27 mouse cellular contexts compared by ENCODE assay signal in the genomic region with DNA sequence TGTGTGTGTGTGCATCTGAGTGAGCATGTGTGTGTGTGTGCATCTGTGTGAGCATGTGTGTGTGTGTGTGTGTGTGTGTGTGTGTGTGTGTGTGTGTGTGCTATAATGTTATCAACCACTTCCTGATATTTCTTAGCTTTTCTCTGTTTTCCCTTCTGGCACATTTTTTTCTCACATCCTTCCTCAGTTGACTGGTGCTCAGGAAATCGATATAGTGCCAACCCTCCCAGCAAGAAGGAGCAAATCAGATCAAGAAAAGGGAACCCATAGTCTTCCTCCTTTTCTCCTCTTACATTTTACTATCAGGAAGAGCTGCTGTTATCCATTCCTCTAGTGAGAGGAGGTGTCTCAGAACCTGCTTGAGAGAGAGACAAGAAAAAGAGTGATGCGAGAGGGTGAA.
DNase-seq lines count a peak whose midpoint lies in the region; ATAC-seq and TF ChIP-seq lines count a peak whose summit lies in the region.
"Had no signal": no experiment of that assay in that cellular context is flagged by ENCODE, and none has a peak within 500 bp of the region (broad histone marks: within the 10 kb centered on the region; RNA-seq: fewer than 3 reads in every experiment).

No protein-coding gene starts in this region.

- H3K4me1 ChIP-seq in midbrain, embryonic 11.5 days (ENCODE audit: control insufficient read depth, insufficient read depth, low read length), result no peaks in the 10 kb centered on the region
- no peaks in the 10 kb centered on the region for H3K4me1 ChIP-seq in midbrain, postnatal 0 days (ENCODE audit: insufficient read depth, low read length)
- H3K4me1 ChIP-seq in G1E (ENCODE audit: insufficient read depth, low read depth, low read length), result peaks cover 32% of the 10 kb centered on the region
- H3K4me1 ChIP-seq in bone marrow macrophage, adult 2 months (ENCODE audit: control insufficient read depth, insufficient read depth, low read length), result peaks cover 22% of the 10 kb centered on the region
- no peaks in the 10 kb centered on the region for H3K4me1 ChIP-seq in thymus, adult 2 months (replicated peaks; ENCODE audit: control insufficient read depth, insufficient read depth, low read length)
- no peaks in the 10 kb centered on the region for H3K4me1 ChIP-seq in kidney, embryonic 14.5 days (ENCODE audit: control insufficient read depth, insufficient read depth, low read length)
- no peaks in the 10 kb centered on the region for H3K4me1 ChIP-seq in hindbrain, embryonic 14.5 days (replicated peaks; ENCODE audit: control insufficient read depth, insufficient read depth, low read length)
- H3K4me1 ChIP-seq: embryonic facial prominence, embryonic 10.5 days; embryonic facial prominence, embryonic 12.5 days; forebrain, embryonic 12.5 days had no signal

- no peak overlapping the region for H3K9ac ChIP-seq in midbrain, embryonic 11.5 days (ENCODE audit: low read length)
- H3K9ac ChIP-seq in midbrain, postnatal 0 days (replicated peaks; ENCODE audit: low read length, poor library complexity, severe bottlenecking), result no peak overlapping the region
- no peak overlapping the region for H3K9ac ChIP-seq in kidney, embryonic 14.5 days (ENCODE audit: low read depth, low read length)
- no peak overlapping the region for H3K9ac ChIP-seq in hindbrain, embryonic 14.5 days
- H3K9ac ChIP-seq: embryonic facial prominence, embryonic 12.5 days; forebrain, embryonic 12.5 days had no signal

- H3K27ac ChIP-seq in midbrain, embryonic 11.5 days (ENCODE audit: low read depth, low read length), result no peak overlapping the region
- no peak overlapping the region for H3K27ac ChIP-seq in midbrain, postnatal 0 days (ENCODE audit: low read depth, low read length)
- H3K27ac ChIP-seq in bone marrow macrophage, adult 2 months (ENCODE audit: insufficient read depth, low read depth, low read length), result peak overlapping the region; percentile 39
- no peak overlapping the region for H3K27ac ChIP-seq in thymus, adult 2 months (ENCODE audit: control insufficient read depth, insufficient read depth, low read length)
- no peak overlapping the region for H3K27ac ChIP-seq in kidney, embryonic 14.5 days (ENCODE audit: low read depth, low read length)
- H3K27ac ChIP-seq in hindbrain, embryonic 14.5 days, result no peak overlapping the region
- H3K27ac ChIP-seq: embryonic facial prominence, embryonic 10.5 days; embryonic facial prominence, embryonic 12.5 days; forebrain, embryonic 12.5 days had no signal

- TF ChIP-seq POLR2A in bone marrow macrophage, adult 2 months (IDR thresholded peaks at IDR 0.05; ENCODE audit: borderline replicate concordance, low read depth, low read length), result no peak
- TF ChIP-seq POLR2A in thymus, adult 2 months (IDR thresholded peaks at IDR 0.05; ENCODE audit: control insufficient read depth, extremely low read depth, insufficient read depth, low read length, poor library complexity), result no peak

- no peaks in the 10 kb centered on the region for H3K9me3 ChIP-seq in midbrain, embryonic 11.5 days (ENCODE audit: control insufficient read depth, low read length)
- H3K9me3 ChIP-seq in midbrain, postnatal 0 days (ENCODE audit: low read length), result no peaks in the 10 kb centered on the region
- no peaks in the 10 kb centered on the region for H3K9me3 ChIP-seq in G1E (replicated peaks)
- no peaks in the 10 kb centered on the region for H3K9me3 ChIP-seq in kidney, embryonic 14.5 days (ENCODE audit: control insufficient read depth, low read length)
- no peaks in the 10 kb centered on the region for H3K9me3 ChIP-seq in hindbrain, embryonic 14.5 days (ENCODE audit: control insufficient read depth, low read length)
- H3K9me3 ChIP-seq: embryonic facial prominence, embryonic 10.5 days; embryonic facial prominence, embryonic 12.5 days; forebrain, embryonic 12.5 days had no signal

- DNase-seq in midbrain, embryonic 11.5 days (ENCODE audit: low spot score, missing footprints), result peak; percentile 19
- DNase-seq in midbrain, postnatal 0 days (ENCODE audit: low spot score), result no peak
- DNase-seq in G1E (ENCODE audit: low spot score), result no peak
- no peak for DNase-seq in thymus, adult 2 months
- DNase-seq in hindbrain, embryonic 14.5 days (ENCODE audit: low spot score), result no peak
- DNase-seq: adrenal gland, adult 8-10 months; adrenal gland, postnatal 14 days; adrenal gland, postnatal 36 days; B cell, adult 2 months; cerebellum, adult 11 months; cerebellum, adult 18-20 months; cerebellum, adult 8-10 months; cerebellum, adult 9-11 months; cerebellum, postnatal 14 days; cerebellum, postnatal 36 days had no signal

- no peaks in the 10 kb centered on the region for H3K36me3 ChIP-seq in midbrain, embryonic 11.5 days (ENCODE audit: control insufficient read depth, insufficient read depth, low read length)
- H3K36me3 ChIP-seq in midbrain, postnatal 0 days (ENCODE audit: insufficient read depth, low read length), result no peaks in the 10 kb centered on the region
- no peaks in the 10 kb centered on the region for H3K36me3 ChIP-seq in G1E (replicated peaks)
- H3K36me3 ChIP-seq in thymus, adult 2 months (ENCODE audit: control insufficient read depth, insufficient read depth, low read length), result no peaks in the 10 kb centered on the region
- no peaks in the 10 kb centered on the region for H3K36me3 ChIP-seq in kidney, embryonic 14.5 days (ENCODE audit: control insufficient read depth, insufficient read depth, low read length)
- no peaks in the 10 kb centered on the region for H3K36me3 ChIP-seq in hindbrain, embryonic 14.5 days (replicated peaks; ENCODE audit: control insufficient read depth, insufficient read depth)
- H3K36me3 ChIP-seq: embryonic facial prominence, embryonic 10.5 days; embryonic facial prominence, embryonic 12.5 days; forebrain, embryonic 12.5 days had no signal

- no peak for ATAC-seq in midbrain, embryonic 11.5 days (ENCODE audit: low FRiP score)
- ATAC-seq in midbrain, postnatal 0 days (ENCODE audit: low FRiP score), result no peak
- no peak for ATAC-seq in G1E (ENCODE audit: extremely low read depth, insufficient number of reproducible peaks, low FRiP score, poor library complexity, severe bottlenecking)
- peak; percentile 55 for ATAC-seq in granulocyte monocyte progenitor cell, adult 5-6 weeks (replicated peaks; ENCODE audit: poor library complexity, severe bottlenecking)
- no peak for ATAC-seq in kidney, embryonic 14.5 days (ENCODE audit: low FRiP score, low TSS enrichment)
- no peak for ATAC-seq in hindbrain, embryonic 14.5 days (ENCODE audit: low FRiP score)
- ATAC-seq: activated CD4-positive, CD25-positive, alpha-beta regulatory T cell, adult 4 months; CD4-positive, CD25-positive, alpha-beta regulatory T cell, adult 4 months; forebrain, embryonic 14.5 days; forebrain, embryonic 16.5 days; Patski had no signal

- no peaks in the 10 kb centered on the region for H3K27me3 ChIP-seq in midbrain, embryonic 11.5 days (ENCODE audit: control insufficient read depth, insufficient read depth, low read length)
- H3K27me3 ChIP-seq in midbrain, postnatal 0 days (ENCODE audit: insufficient read depth, low read length), result no peaks in the 10 kb centered on the region
- no peaks in the 10 kb centered on the region for H3K27me3 ChIP-seq in G1E (ENCODE audit: insufficient read depth, low read length)
- H3K27me3 ChIP-seq in thymus, adult 2 months (ENCODE audit: control insufficient read depth, insufficient read depth, low read length), result no peaks in the 10 kb centered on the region
- no peaks in the 10 kb centered on the region for H3K27me3 ChIP-seq in kidney, embryonic 14.5 days (ENCODE audit: control insufficient read depth, insufficient read depth, low read length)
- H3K27me3 ChIP-seq in hindbrain, embryonic 14.5 days (ENCODE audit: control insufficient read depth, insufficient read depth, low read length), result no peaks in the 10 kb centered on the region
- H3K27me3 ChIP-seq: CH12.LX; embryonic facial prominence, embryonic 12.5 days; forebrain, embryonic 12.5 days; Patski had no signal

- TF ChIP-seq CTCF in midbrain, postnatal 0 days (IDR thresholded peaks at IDR 0.05), result no peak
- TF ChIP-seq CTCF in G1E (IDR thresholded peaks at IDR 0.05; ENCODE audit: low read depth, low read length), result no peak
- no peak for TF ChIP-seq CTCF in bone marrow macrophage, adult 2 months (IDR thresholded peaks at IDR 0.05; ENCODE audit: low read depth, low read length)
- no peak for TF ChIP-seq CTCF in thymus, adult 2 months (IDR thresholded peaks at IDR 0.05; ENCODE audit: borderline replicate concordance, control insufficient read depth, extremely low read depth, insufficient read depth, low read length, poor library complexity)

- no peak overlapping the region for H3K4me3 ChIP-seq in midbrain, embryonic 11.5 days (ENCODE audit: low read depth, low read length)
- no peak overlapping the region for H3K4me3 ChIP-seq in midbrain, postnatal 0 days (ENCODE audit: low read depth, low read length)
- peak overlapping the region; percentile 9; the same call in 1 of the 2 replicates for H3K4me3 ChIP-seq in G1E (ENCODE audit: low read depth, low read length)
- no peak overlapping the region for H3K4me3 ChIP-seq in bone marrow macrophage, adult 2 months (ENCODE audit: insufficient read depth, low read length)
- H3K4me3 ChIP-seq in thymus, adult 2 months (ENCODE audit: control insufficient read depth, insufficient read depth, low read length), result no peak overlapping the region
- H3K4me3 ChIP-seq in kidney, embryonic 14.5 days (ENCODE audit: low read length), result no peak overlapping the region
- no peak overlapping the region for H3K4me3 ChIP-seq in hindbrain, embryonic 14.5 days (replicated peaks; ENCODE audit: low read length)
- H3K4me3 ChIP-seq: embryonic facial prominence, embryonic 10.5 days; embryonic facial prominence, embryonic 12.5 days; forebrain, embryonic 12.5 days had no signal

- H3K4me2 ChIP-seq in midbrain, embryonic 11.5 days, result no peak overlapping the region
- no peak overlapping the region for H3K4me2 ChIP-seq in midbrain, postnatal 0 days (ENCODE audit: low read depth, low read length, poor library complexity, severe bottlenecking)
- no peak overlapping the region for H3K4me2 ChIP-seq in kidney, embryonic 14.5 days (replicated peaks; ENCODE audit: low read depth, low read length)
- no peak overlapping the region for H3K4me2 ChIP-seq in hindbrain, embryonic 14.5 days (replicated peaks)
- H3K4me2 ChIP-seq: embryonic facial prominence, embryonic 12.5 days; forebrain, embryonic 12.5 days had no signal

- 95% methylated on average over 2 of the region's 2 CpGs for WGBS in midbrain, embryonic 11.5 days
- WGBS in midbrain, postnatal 0 days, result 97% methylated on average over 2 of the region's 2 CpGs
- 59% methylated on average over 2 of the region's 2 CpGs for WGBS in thymus, adult 2 months
- WGBS in kidney, embryonic 14.5 days, result 100% methylated on average over 2 of the region's 2 CpGs
- 94% methylated on average over 2 of the region's 2 CpGs for WGBS in hindbrain, embryonic 14.5 days
